Mouse (Mus musculus): ENCODE data around the gene Map3k5.

- TF ChIP-seq CTCF (IDR thresholded peaks at IDR 0.05; ENCODE audit: insufficient read depth, low read depth, low read length) (no peak), POLR2A (IDR thresholded peaks at IDR 0.05; ENCODE audit: insufficient read depth, low read depth, low read length) (no peak)
Observed at GRCm38 (mm10) chr10:19956745-19957144, 22.5 kb downstream of the Map3k5 start.

Data from olfactory bulb, adult 2 months (tissue).